Mouse (Mus musculus) embryonic fibroblast, embryonic 13.5 days (primary cell): Measurements from ENCODE around the gene Slco6d1.

Experiments used
- CTCF ChIP-seq: IDR thresholded peaks from 2 replicates; pipeline ENCODE4 v1.5.1; 2011; ENCODE audit warnings: mild to moderate bottlenecking, control low read depth, low read length, moderate library complexity, borderline replicate concordance; ENCODE audit not compliant: insufficient read depth
- POLR2A ChIP-seq: IDR thresholded peaks from 2 replicates; pipeline ENCODE4 v1.6.1; 2011; ENCODE audit warnings: low read depth, mild to moderate bottlenecking, control low read depth, low read length, moderate library complexity

- TF ChIP-seq CTCF (no peak), POLR2A (no peak)
Measured at GRCm38 (mm10) chr1:98565701-98566100, 144.8 kb downstream of the Slco6d1 start.
